Mouse (Mus musculus) kidney, adult 2 months (tissue): ENCODE data around the gene Rab8b. TPM values are rescaled to one million over a fixed set of nuclear protein-coding genes. Genes with fewer than 3 reads are reported as not detected.
A peak's percentile ranks its signal among the peaks of the same experiment; 100 is the strongest.

Experiments
- DNase-seq: peaks from one replicate; pipeline ENCODE4 v3.0.0; 2021
- H3K27ac ChIP-seq: fragments of 200-500 bp; 2 replicates; pipeline ENCODE4 v1.5.1; 2012; ENCODE audit warnings: low read depth, low read length, control low read depth, inconsistent platforms; ENCODE audit not compliant: insufficient read depth
- H3K27me3 ChIP-seq: fragments of 200-500 bp; replicated peaks from 2 replicates; pipeline ENCODE4 v1.6.1; 2012; ENCODE audit warnings: mild to moderate bottlenecking, moderate library complexity, low read length, inconsistent platforms; ENCODE audit not compliant: control insufficient read depth, insufficient read depth
- H3K36me3 ChIP-seq: fragments of 200-500 bp; 2 replicates; pipeline ENCODE4 v1.6.1; 2012; ENCODE audit warnings: mild to moderate bottlenecking, moderate library complexity, low read length, inconsistent platforms; ENCODE audit not compliant: control insufficient read depth, insufficient read depth
- H3K4me1 ChIP-seq: fragments of 200-500 bp; 2 replicates; pipeline ENCODE4 v1.6.1; 2011; ENCODE audit warnings: low read length; ENCODE audit not compliant: control insufficient read depth, insufficient read depth
- H3K4me3 ChIP-seq: fragments of 200-500 bp; 2 replicates; pipeline ENCODE4 v1.5.1; 2011; ENCODE audit warnings: mild to moderate bottlenecking, low read depth, low read length, control low read depth; ENCODE audit not compliant: insufficient read depth
- CTCF ChIP-seq: fragments of 200-500 bp; conservative IDR thresholded peaks from 2 replicates; pipeline ENCODE4 v1.5.1; 2011; ENCODE audit warnings: low read depth, mild to moderate bottlenecking, control low read depth, low read length, moderate library complexity, mixed read lengths; ENCODE audit not compliant: insufficient read depth, insufficient read length
- POLR2A ChIP-seq: fragments of 200-500 bp; IDR thresholded peaks from one replicate; pipeline ENCODE4 v1.6.1; 2011; ENCODE audit warnings: low read depth, low read length, control low read depth
- WGBS: fragments of 180-500 bp; shearing (Covaris S2); methylation state at CpG from one replicate; pipeline ENCODE4 v1.1.7; 2018; 5-methylcytosine and 5-hydroxymethylcytosine counted together
- polyA plus RNA-seq: library from polyadenylated mRNA; depleted of rRNA; stranded (reverse); fragments of >200 nt; gene quantifications from 2 replicates; pipeline ENCODE4 v1.2.3, GENCODE M21; 2012; rRNA removed

Gene Rab8b
- polyA plus RNA-seq, 1 experiment, result 8.1 TPM

DNA sequence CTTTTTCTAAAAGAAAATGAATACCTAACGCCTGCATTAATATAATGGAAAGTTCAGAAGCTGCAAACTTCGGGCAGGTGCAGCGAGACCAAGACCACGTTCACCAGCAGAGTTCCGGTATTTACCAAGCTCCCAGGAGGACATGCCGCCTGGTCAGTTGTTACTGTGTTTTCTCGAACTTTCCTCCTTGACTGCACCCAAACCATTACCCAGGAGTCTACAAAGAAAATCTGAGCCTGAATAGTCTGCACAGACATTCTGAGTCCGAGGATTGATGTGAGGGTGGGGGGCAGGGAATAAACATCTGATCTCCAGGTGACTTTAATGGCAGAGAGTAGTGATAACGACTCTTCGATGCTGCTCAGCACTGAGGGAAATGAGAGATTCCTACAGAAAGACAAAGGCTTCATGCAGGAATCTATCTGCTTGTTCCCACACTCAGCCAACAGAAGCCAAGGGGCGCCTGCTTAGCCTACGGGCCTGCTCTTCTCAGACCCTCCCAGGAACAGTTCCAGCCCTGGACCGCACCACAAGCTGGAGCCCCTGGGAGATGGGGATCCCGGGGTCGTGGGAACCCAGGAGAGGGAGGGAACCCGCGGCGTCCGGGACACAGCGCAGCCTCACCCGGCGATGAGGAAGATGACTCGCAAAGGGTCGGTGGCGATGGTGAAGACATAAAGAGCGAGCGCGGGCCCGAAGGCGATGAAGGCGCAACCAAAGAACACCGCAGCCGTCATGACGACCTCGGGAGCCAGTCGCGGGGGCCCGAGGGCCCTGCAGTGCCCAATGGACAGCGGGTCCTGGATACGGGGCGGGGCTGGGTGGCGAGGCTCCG, 124.6 kb downstream of the Rab8b start:
- TF ChIP-seq POLR2A, result no peak
- no peak for TF ChIP-seq CTCF
- Histone ChIP-seq H3K36me3 (no peaks in the 10 kb centered on the region), H3K4me3 (peak overlapping the region; percentile 80), H3K27ac (peak overlapping the region; percentile 62), H3K27me3 (no peaks in the 10 kb centered on the region), H3K4me1 (peaks cover 2% of the 10 kb centered on the region; the same call in 1 of the 2 replicates)
- 2% methylated on average over 43 of the region's 43 CpGs for WGBS
- DNase-seq, result peak; percentile 24

Other genes starting within 250 kb of the Rab8b start
- gene Car12, start 206.0 kb downstream of the Rab8b start, polyA plus RNA-seq, result 295 and 328 TPM in 2 replicates
- 5.4 and 6.5 TPM in 2 replicates for gene Aph1b, start 124.2 kb downstream of the Rab8b start, polyA plus RNA-seq
- 0.16 and 0.20 TPM in 2 replicates for gene Gm10647, start 122.6 kb downstream of the Rab8b start, polyA plus RNA-seq
- 22.9 and 29.4 TPM in 2 replicates for gene Aph1c, start 85.0 kb downstream of the Rab8b start, polyA plus RNA-seq
- 92.4 and 128 TPM in 2 replicates for gene Rps27l, start 26.4 kb upstream of the Rab8b start, polyA plus RNA-seq
- 24.3 and 29.9 TPM in 2 replicates for gene Lactb, start 55.8 kb upstream of the Rab8b start, polyA plus RNA-seq
- 57.9 and 110 TPM in 2 replicates for gene Tpm1, start 129.7 kb upstream of the Rab8b start, polyA plus RNA-seq